ENCODE assay signal across 8 mouse cellular contexts in genomic region chr9:64232257-64232957, GRCm38 (mm10). TPM values are rescaled to one million over a fixed set of nuclear protein-coding genes. Genes with fewer than 3 reads are reported as not detected.
DNase-seq lines count a peak whose midpoint lies in the region; ATAC-seq lines count a peak whose summit lies in the region.

No protein-coding gene starts in this region.

- peaks cover 5% of the 10 kb centered on the region; the same call in 1 of the 2 replicates for H3K36me3 ChIP-seq in heart, embryonic 14.5 days (ENCODE audit: control insufficient read depth, insufficient read depth, low read length)
- H3K36me3 ChIP-seq in liver, embryonic 11.5 days (ENCODE audit: control insufficient read depth, insufficient read depth, low read length): no peaks in the 10 kb centered on the region

- no peak for ATAC-seq in heart, embryonic 14.5 days (ENCODE audit: insufficient number of reproducible peaks, insufficient read depth, low FRiP score, low read depth)
- ATAC-seq in liver, embryonic 11.5 days (replicated peaks; ENCODE audit: low FRiP score): no peak

- H3K27me3 ChIP-seq in heart, embryonic 14.5 days (ENCODE audit: control insufficient read depth, insufficient read depth, low read length): no peaks in the 10 kb centered on the region
- no peaks in the 10 kb centered on the region for H3K27me3 ChIP-seq in liver, embryonic 11.5 days (replicated peaks; ENCODE audit: control insufficient read depth, insufficient read depth, low read length)

- no peak overlapping the region for H3K4me3 ChIP-seq in heart, embryonic 14.5 days (ENCODE audit: control insufficient read depth in 1 of 2, insufficient read depth in 1 of 2, low read depth in 1 of 2, low read length in 2 of 2)
- no peak overlapping the region for H3K4me3 ChIP-seq in liver, embryonic 11.5 days (ENCODE audit: low read depth, low read length)

- WGBS in heart, embryonic 14.5 days: 45% methylated on average over 9 of the region's 9 CpGs
- 79% methylated on average over 9 of the region's 9 CpGs for WGBS in liver, embryonic 11.5 days

- H3K4me2 ChIP-seq in heart, embryonic 14.5 days (ENCODE audit: low read length): no peak overlapping the region
- no peak overlapping the region for H3K4me2 ChIP-seq in liver, embryonic 11.5 days

- H3K9ac ChIP-seq in heart, embryonic 14.5 days (ENCODE audit: low read length): no peak overlapping the region
- H3K9ac ChIP-seq in liver, embryonic 11.5 days (ENCODE audit: low read depth, low read length): no peak overlapping the region

- DNase-seq in kidney, adult 11 months: peak; percentile 22
- DNase-seq in kidney, adult 9 months: no peak
- peak; percentile 50 for DNase-seq in embryo, embryonic 11 days
- peak; percentile 50 to 56 for DNase-seq in kidney, postnatal 25 days
- DNase-seq in cerebellum, adult 11 months: no peak
- no peak for DNase-seq in liver, embryonic 11.5 days (ENCODE audit: low spot score)
- no peak for DNase-seq in cerebellum, postnatal 36 days

- H3K4me1 ChIP-seq in heart, embryonic 14.5 days (ENCODE audit: control insufficient read depth in 2 of 2, insufficient read depth in 2 of 2, low read length in 2 of 2): peaks cover 9 to 26% of the 10 kb centered on the region in 2 experiments
- H3K4me1 ChIP-seq in liver, embryonic 11.5 days (replicated peaks; ENCODE audit: control insufficient read depth, insufficient read depth, low read length): peaks cover 5% of the 10 kb centered on the region

- peak overlapping the region; percentile 36 to 67; a peak in 2 of 4 replicates for H3K27ac ChIP-seq in heart, embryonic 14.5 days (replicated peaks in 1 of 2; ENCODE audit: control insufficient read depth in 1 of 2, insufficient read depth in 1 of 2, low read depth in 2 of 2, low read length in 2 of 2)
- no peak overlapping the region for H3K27ac ChIP-seq in liver, embryonic 11.5 days (ENCODE audit: low read depth, low read length)

- H3K9me3 ChIP-seq in heart, embryonic 14.5 days (ENCODE audit: control insufficient read depth, low read length): no peaks in the 10 kb centered on the region
- H3K9me3 ChIP-seq in liver, embryonic 11.5 days (ENCODE audit: control insufficient read depth, low read length): no peaks in the 10 kb centered on the region

RNA-seq across cellular contexts. Expression of gene Uchl4, which starts 2.6 kb away (rescaled TPM):
- 1.8 and 2.8 TPM in 2 replicates for polyA plus RNA-seq in heart, embryonic 14.5 days (2014; fragmentation: Nextera tagmentation; extraction: Ambion mirVana)
- polyA plus RNA-seq in liver, embryonic 11.5 days (2014; fragmentation: Nextera tagmentation; extraction: Ambion mirVana): 2.5 and 5.4 TPM in 2 replicates

RNA-seq across cellular contexts. Expression of gene Map2k1, which starts 21.0 kb away (rescaled TPM):
- polyA plus RNA-seq in heart, embryonic 14.5 days (2014; fragmentation: Nextera tagmentation; extraction: Ambion mirVana): 89.2 and 92.4 TPM in 2 replicates
- 68.1 and 74.5 TPM in 2 replicates for polyA plus RNA-seq in liver, embryonic 11.5 days (2014; fragmentation: Nextera tagmentation; extraction: Ambion mirVana)

RNA-seq across cellular contexts. Expression of gene Tipin, which starts 49.0 kb away (rescaled TPM):
- 117 and 119 TPM in 2 replicates for polyA plus RNA-seq in heart, embryonic 14.5 days (2014; fragmentation: Nextera tagmentation; extraction: Ambion mirVana)
- 361 and 387 TPM in 2 replicates for polyA plus RNA-seq in liver, embryonic 11.5 days (2014; fragmentation: Nextera tagmentation; extraction: Ambion mirVana)

RNA-seq across cellular contexts. Expression of gene Snapc5, which starts 53.3 kb away (rescaled TPM):
- polyA plus RNA-seq in heart, embryonic 14.5 days (2014; fragmentation: Nextera tagmentation; extraction: Ambion mirVana): 27.6 and 29.8 TPM in 2 replicates
- polyA plus RNA-seq in liver, embryonic 11.5 days (2014; fragmentation: Nextera tagmentation; extraction: Ambion mirVana): 24.3 and 25.1 TPM in 2 replicates

RNA-seq across cellular contexts. Expression of gene Rpl4, which starts 59.2 kb away (rescaled TPM):
- 778 and 789 TPM in 2 replicates for polyA plus RNA-seq in heart, embryonic 14.5 days (2014; fragmentation: Nextera tagmentation; extraction: Ambion mirVana)
- polyA plus RNA-seq in liver, embryonic 11.5 days (2014; fragmentation: Nextera tagmentation; extraction: Ambion mirVana): 1,747 and 1,789 TPM in 2 replicates

Comparison
In these comparisons a context has a peak if more than half of its experiments do, and no peak if none do; other contexts are left out.
1. DNase-seq: peak in kidney, adult 11 months (single experiment), embryo, embryonic 11 days (single experiment) and kidney, postnatal 25 days (2 of 2); none in kidney, adult 9 months (single experiment), cerebellum, adult 11 months (single experiment), liver, embryonic 11.5 days (single experiment) and cerebellum, postnatal 36 days (0 of 2).